Mouse (Mus musculus) limb, embryonic 13.5 days (tissue): ENCODE results near the gene Elavl3. TPM values are rescaled to one million over a fixed set of nuclear protein-coding genes. Genes with fewer than 3 reads are reported as not detected.

ENCODE experiments used
- ATAC-seq: fragments of 200-750 bp; cut with Nextera tagmentation; 2 replicates; pipeline ENCODE4 v1.8.0; 2017; ENCODE audit warnings: low read depth, moderate number of reproducible peaks, moderate TSS enrichment; ENCODE audit not compliant: low FRiP score
- H3K27ac ChIP-seq: fragments of 300-500 bp; sonication (generic); 2 replicates; pipeline ENCODE4 v1.5.1; 2015; ENCODE audit warnings: inconsistent platforms, mild to moderate bottlenecking, moderate library complexity
- H3K27me3 ChIP-seq: fragments of 300-500 bp; sonication (generic); 2 replicates; pipeline ENCODE4 v1.6.1; 2015; ENCODE audit warnings: mild to moderate bottlenecking, inconsistent platforms
- H3K36me3 ChIP-seq: fragments of 300-500 bp; sonication (generic); 2 replicates; pipeline ENCODE4 v1.6.1; 2015; ENCODE audit warnings: inconsistent platforms, mild to moderate bottlenecking, moderate library complexity
- H3K4me1 ChIP-seq: fragments of 300-500 bp; sonication (generic); 2 replicates; pipeline ENCODE4 v1.6.1; 2015; ENCODE audit warnings: inconsistent platforms
- H3K4me2 ChIP-seq: fragments of 300-500 bp; sonication (generic); replicated peaks from 2 replicates; pipeline ENCODE4 v1.6.1; 2015; ENCODE audit warnings: inconsistent platforms, mild to moderate bottlenecking, moderate library complexity
- H3K4me3 ChIP-seq: fragments of 300-500 bp; sonication (generic); 2 replicates; pipeline ENCODE4 v1.5.1; 2015; ENCODE audit warnings: moderate library complexity, mild to moderate bottlenecking, inconsistent platforms
- H3K9ac ChIP-seq: fragments of 300-500 bp; sonication (generic); 2 replicates; pipeline ENCODE4 v1.6.1; 2015; ENCODE audit warnings: mild to moderate bottlenecking, inconsistent platforms
- H3K9me3 ChIP-seq: fragments of 300-500 bp; sonication (generic); 2 replicates; pipeline ENCODE4 v1.6.1; 2016; ENCODE audit warnings: inconsistent platforms
- WGBS: fragments of 180-500 bp; shearing (Covaris S2); methylation state at CpG from one replicate; pipeline ENCODE4 v1.1.7; 2015; 5-methylcytosine and 5-hydroxymethylcytosine counted together
- polyA plus RNA-seq: library from polyadenylated mRNA; unstranded; fragments of >200 nt; fragmentation: Nextera tagmentation; extraction: Ambion mirVana; gene quantifications from 2 replicates; pipeline ENCODE4 v1.2.1, GENCODE M21; 2015

Elavl3 gene
- polyA plus RNA-seq, 1 experiment from 2014 or later: 0.13 TPM

DNA sequence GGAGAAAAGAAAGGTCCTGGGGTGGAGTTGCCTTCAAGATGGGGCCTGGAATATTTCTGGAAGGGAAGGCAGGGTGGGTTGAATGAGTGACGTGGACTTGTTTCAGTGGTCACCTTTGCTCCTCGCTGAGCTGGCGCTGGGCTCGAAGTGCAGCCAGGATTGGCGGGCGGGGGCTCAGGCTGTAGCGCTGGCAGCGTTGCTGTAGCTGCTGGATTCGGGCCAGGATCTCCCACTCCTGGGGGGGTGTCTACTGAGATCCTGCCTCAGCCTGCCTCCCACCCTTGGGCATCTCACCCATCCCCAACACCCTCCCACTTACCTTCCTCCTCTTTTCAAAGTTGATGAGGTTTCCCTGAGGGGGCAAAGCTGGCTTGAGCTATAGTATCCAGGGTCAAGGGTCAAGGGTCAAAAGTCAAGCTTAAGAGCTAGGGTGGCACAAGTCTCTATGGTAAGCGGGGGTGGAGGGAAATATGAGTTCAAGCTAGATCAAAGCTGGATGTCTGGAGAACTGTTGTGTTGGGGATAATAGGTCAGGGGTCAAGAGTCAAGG lies 75.1 kb downstream of the Elavl3 start:
- WGBS: 85% methylated on average over 10 of the region's 10 CpGs
- no peaks in the 10 kb centered on the region for H3K27me3 ChIP-seq
- no peak overlapping the region for H3K4me2 ChIP-seq
- no peaks in the 10 kb centered on the region for H3K36me3 ChIP-seq
- H3K9me3 ChIP-seq: no peaks in the 10 kb centered on the region
- ATAC-seq: no peak
- no peak overlapping the region for H3K27ac ChIP-seq
- no peaks in the 10 kb centered on the region for H3K4me1 ChIP-seq
- H3K9ac ChIP-seq: no peak overlapping the region
- H3K4me3 ChIP-seq: no peak overlapping the region

DNA sequence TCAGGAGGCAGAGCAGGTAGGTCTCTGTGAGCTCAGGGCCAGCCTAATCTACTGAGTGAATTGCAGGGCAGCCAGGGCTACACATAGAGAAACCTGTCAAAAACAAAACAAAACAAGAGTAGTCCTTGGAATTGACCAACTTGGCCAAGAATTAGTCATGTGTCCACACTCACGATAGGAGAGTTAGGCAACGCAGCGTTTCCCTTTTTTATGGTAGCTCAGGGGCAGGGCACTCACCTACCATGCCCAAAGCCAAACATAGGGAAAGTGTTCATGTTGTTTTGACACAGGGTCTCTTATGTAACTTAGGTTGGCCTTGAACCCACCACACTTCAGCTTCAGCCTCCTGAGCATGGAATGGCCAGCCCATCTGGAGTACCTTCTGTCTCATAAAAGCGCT lies 82.5 kb downstream of the Elavl3 start:
- H3K27me3 ChIP-seq: peaks cover 4% of the 10 kb centered on the region; the same call in 1 of the 2 replicates
- H3K9me3 ChIP-seq: no peaks in the 10 kb centered on the region
- H3K36me3 ChIP-seq: no peaks in the 10 kb centered on the region
- WGBS: 83% methylated on average over 4 of the region's 4 CpGs
- no peak overlapping the region for H3K4me3 ChIP-seq
- no peak overlapping the region for H3K4me2 ChIP-seq
- no peaks in the 10 kb centered on the region for H3K4me1 ChIP-seq
- no peak for ATAC-seq
- no peak overlapping the region for H3K27ac ChIP-seq
- no peak overlapping the region for H3K9ac ChIP-seq

DNA sequence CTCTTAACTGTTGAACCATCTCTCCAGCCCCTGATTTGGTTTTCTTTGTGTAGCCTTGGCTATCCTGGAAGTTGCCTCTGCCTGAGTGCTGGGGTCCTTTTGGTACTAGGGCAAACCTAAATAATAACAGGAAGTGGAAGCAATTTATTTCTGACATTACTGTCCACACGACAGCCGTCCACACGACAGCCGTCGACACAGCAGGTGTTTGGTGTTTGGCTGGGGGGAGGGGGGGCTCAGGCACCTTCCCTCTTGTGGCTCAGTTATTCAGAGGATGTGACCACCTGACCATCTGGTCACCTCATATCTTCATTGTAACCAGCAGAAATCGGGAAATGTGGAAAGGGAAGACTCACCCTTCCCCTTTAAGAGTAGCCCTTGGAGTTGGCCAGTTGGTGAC lies 82.9 kb downstream of the Elavl3 start:
- H3K9ac ChIP-seq: no peak overlapping the region
- no peaks in the 10 kb centered on the region for H3K36me3 ChIP-seq
- peaks cover 8% of the 10 kb centered on the region for H3K27me3 ChIP-seq
- H3K4me1 ChIP-seq: no peaks in the 10 kb centered on the region
- H3K9me3 ChIP-seq: no peaks in the 10 kb centered on the region
- H3K4me2 ChIP-seq: no peak overlapping the region
- 56% methylated on average over 6 of the region's 6 CpGs for WGBS
- H3K4me3 ChIP-seq: no peak overlapping the region
- no peak overlapping the region for H3K27ac ChIP-seq
- ATAC-seq: no peak

Other genes with a start within 250 kb of the Elavl3 start
- 0.67 and 0.91 TPM in 2 replicates for gene Angptl8, start 216.5 kb downstream of the Elavl3 start, polyA plus RNA-seq
- gene Dock6, start 199.4 kb downstream of the Elavl3 start, polyA plus RNA-seq: 37.5 and 39.6 TPM in 2 replicates
- 14.0 and 15.5 TPM in 2 replicates for gene Rab3d, start 133.8 kb downstream of the Elavl3 start, polyA plus RNA-seq
- 5.1 and 6.2 TPM in 2 replicates for gene Ccdc159, start 124.6 kb downstream of the Elavl3 start, polyA plus RNA-seq
- gene Tmem205, start 124.5 kb downstream of the Elavl3 start, polyA plus RNA-seq: 41.3 and 46.5 TPM in 2 replicates
- gene Plppr2, start 115.0 kb downstream of the Elavl3 start, polyA plus RNA-seq: 8.5 and 9.1 TPM in 2 replicates
- gene Swsap1, start 96.3 kb downstream of the Elavl3 start, polyA plus RNA-seq: 4.9 and 6.2 TPM in 2 replicates
- gene Epor, start 88.5 kb downstream of the Elavl3 start, polyA plus RNA-seq: 6.2 and 6.3 TPM in 2 replicates
- gene Rgl3, start 62.6 kb downstream of the Elavl3 start, polyA plus RNA-seq: 1.6 TPM in 2 replicates
- gene Ccdc151, start 49.4 kb downstream of the Elavl3 start, polyA plus RNA-seq: 1.0 and 1.5 TPM in 2 replicates
- 119 and 122 TPM in 2 replicates for gene Prkcsh, start 49.2 kb downstream of the Elavl3 start, polyA plus RNA-seq
- gene Gm49318, start 19.2 kb upstream of the Elavl3 start, polyA plus RNA-seq: not detected in 2 replicates
- 11.6 and 12.6 TPM in 2 replicates for gene Zfp653, start 19.4 kb upstream of the Elavl3 start, polyA plus RNA-seq
- gene Ecsit, start 33.4 kb upstream of the Elavl3 start, polyA plus RNA-seq: 34.9 and 36.8 TPM in 2 replicates
- gene Cnn1, start 47.2 kb upstream of the Elavl3 start, polyA plus RNA-seq: 2.5 and 5.2 TPM in 2 replicates
- 190 and 191 TPM in 2 replicates for gene Elof1, start 65.1 kb upstream of the Elavl3 start, polyA plus RNA-seq
- 6.5 and 8.4 TPM in 2 replicates for gene Acp5, start 83.7 kb upstream of the Elavl3 start, polyA plus RNA-seq
- 70.2 and 76.8 TPM in 2 replicates for gene Pigyl, start 104.8 kb upstream of the Elavl3 start, polyA plus RNA-seq
- 0.06 and 0.11 TPM in 2 replicates for gene Zfp872, start 136.1 kb upstream of the Elavl3 start, polyA plus RNA-seq
- gene Zfp809, start 173.7 kb upstream of the Elavl3 start, polyA plus RNA-seq: 15.7 and 17.0 TPM in 2 replicates
- gene Zfp599, start 207.9 kb upstream of the Elavl3 start, polyA plus RNA-seq: 9.2 and 9.6 TPM in 2 replicates